Mouse (Mus musculus) kidney, adult 2 months (tissue): ENCODE data around the gene Agmat.

Experiments
- CTCF ChIP-seq: fragments of 200-500 bp; conservative IDR thresholded peaks from 2 replicates; pipeline ENCODE4 v1.5.1; 2011; ENCODE audit warnings: low read depth, mild to moderate bottlenecking, control low read depth, low read length, moderate library complexity, mixed read lengths; ENCODE audit not compliant: insufficient read depth, insufficient read length
- POLR2A ChIP-seq: fragments of 200-500 bp; IDR thresholded peaks from one replicate; pipeline ENCODE4 v1.6.1; 2011; ENCODE audit warnings: low read depth, low read length, control low read depth

- TF ChIP-seq CTCF (no peak), POLR2A (no peak)
Observed at GRCm38 (mm10) chr4:141750826-141751225, 4.4 kb downstream of the Agmat start.
